Mouse (Mus musculus) kidney, embryonic 16.5 days (tissue): Measurements from ENCODE around the gene Peli2. TPM values are rescaled to one million over a fixed set of nuclear protein-coding genes. Genes with fewer than 3 reads are reported as not detected.

Experiments
- ATAC-seq: fragments of 200-750 bp; cut with Nextera tagmentation; 2 replicates; pipeline ENCODE4 v1.8.0; 2017; ENCODE audit warnings: moderate TSS enrichment; ENCODE audit not compliant: low FRiP score, low TSS enrichment
- H3K27ac ChIP-seq: fragments of 300-500 bp; sonication (generic); 2 replicates; pipeline ENCODE4 v1.5.1; 2014; ENCODE audit warnings: low read length
- H3K27me3 ChIP-seq: fragments of 300-500 bp; sonication (generic); 2 replicates; pipeline ENCODE4 v1.6.1; 2014; ENCODE audit warnings: low read length, control low read depth, mixed read lengths; ENCODE audit not compliant: insufficient read depth
- H3K36me3 ChIP-seq: fragments of 300-500 bp; sonication (generic); 2 replicates; pipeline ENCODE4 v1.6.1; 2014; ENCODE audit warnings: low read length, control low read depth, mixed read lengths; ENCODE audit not compliant: insufficient read depth
- H3K4me1 ChIP-seq: fragments of 300-500 bp; sonication (generic); 2 replicates; pipeline ENCODE4 v1.6.1; 2014; ENCODE audit warnings: low read length, control low read depth, mixed read lengths; ENCODE audit not compliant: insufficient read depth
- H3K4me2 ChIP-seq: fragments of 300-500 bp; sonication (generic); replicated peaks from 2 replicates; pipeline ENCODE4 v1.6.1; 2014; ENCODE audit warnings: low read depth, low read length
- H3K4me3 ChIP-seq: fragments of 300-500 bp; sonication (generic); 2 replicates; pipeline ENCODE4 v1.5.1; 2014; ENCODE audit warnings: mild to moderate bottlenecking, low read length
- H3K9ac ChIP-seq: fragments of 300-500 bp; sonication (generic); replicated peaks from 2 replicates; pipeline ENCODE4 v1.6.1; 2014; ENCODE audit warnings: low read length
- H3K9me3 ChIP-seq: fragments of 300-500 bp; sonication (generic); 2 replicates; pipeline ENCODE4 v1.6.1; 2016; ENCODE audit warnings: low read length, control low read depth
- WGBS: fragments of 180-500 bp; shearing (Covaris S2); extraction: QIAGEN DNeasy Blood & Tissue Kit; methylation state at CpG from one replicate; pipeline ENCODE4 v1.1.7; 2014; 5-methylcytosine and 5-hydroxymethylcytosine counted together
- polyA plus RNA-seq: library from polyadenylated mRNA; unstranded; fragments of >200 nt; fragmentation: Nextera tagmentation; extraction: Ambion mirVana; gene quantifications from 2 replicates; pipeline ENCODE4 v1.2.1, GENCODE M21; 2015

Gene Peli2
- polyA plus RNA-seq, 1 experiment from 2014 or later, result 8.6 TPM

DNA sequence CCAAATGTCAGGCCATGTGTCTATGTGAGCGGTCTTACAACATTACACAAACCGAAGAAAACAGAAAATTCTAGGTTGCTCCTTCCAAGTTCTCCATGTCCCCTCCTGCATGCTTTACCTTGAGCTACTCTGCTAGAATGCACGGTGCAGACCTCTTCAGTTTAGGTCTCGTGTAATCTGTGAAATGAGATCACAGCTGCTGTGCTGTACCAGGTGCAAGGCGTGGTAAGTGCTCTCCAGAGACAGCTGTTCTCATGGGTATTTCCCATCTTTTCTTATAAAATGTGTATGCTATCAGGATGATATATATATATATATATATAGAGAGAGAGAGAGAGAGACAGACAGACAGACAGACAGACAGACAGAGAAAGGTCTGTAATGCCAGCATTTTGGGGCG lies 146.1 kb downstream of the Peli2 start:
- Histone ChIP-seq H3K4me3 (no peak overlapping the region), H3K27me3 (no peaks in the 10 kb centered on the region), H3K27ac (no peak overlapping the region), H3K4me2 (no peak overlapping the region), H3K4me1 (no peaks in the 10 kb centered on the region), H3K9me3 (no peaks in the 10 kb centered on the region), H3K9ac (no peak overlapping the region), H3K36me3 (no peaks in the 10 kb centered on the region)
- ATAC-seq, result no peak
- 79% methylated on average over 6 of the region's 6 CpGs for WGBS

- Histone ChIP-seq H3K9me3 (no peaks in the 10 kb centered on the region), H3K4me1 (no peaks in the 10 kb centered on the region), H3K4me2 (no peak overlapping the region), H3K27ac (no peak overlapping the region), H3K36me3 (no peaks in the 10 kb centered on the region), H3K9ac (no peak overlapping the region), H3K4me3 (no peak overlapping the region), H3K27me3 (no peaks in the 10 kb centered on the region)
- ATAC-seq, result no peak
- WGBS, result 66% methylated on average over 1 of the region's 1 CpGs
Measured at GRCm38 (mm10) chr14:48278291-48278690, 157.7 kb downstream of the Peli2 start.

GRCm38 (mm10) chr14:48286949-48287348 lies 166.3 kb downstream of the Peli2 start:
- Histone ChIP-seq H3K4me1 (no peaks in the 10 kb centered on the region), H3K27ac (no peak overlapping the region)
- WGBS, result 77% methylated on average over 5 of the region's 5 CpGs

GRCm38 (mm10) chr14:48287581-48287980 lies 167.0 kb downstream of the Peli2 start:
- Histone ChIP-seq H3K4me2 (no peak overlapping the region), H3K4me3 (no peak overlapping the region), H3K9ac (no peak overlapping the region), H3K27ac (no peak overlapping the region), H3K36me3 (no peaks in the 10 kb centered on the region), H3K9me3 (no peaks in the 10 kb centered on the region), H3K4me1 (no peaks in the 10 kb centered on the region), H3K27me3 (no peaks in the 10 kb centered on the region)
- ATAC-seq, result no peak
- 80% methylated on average over 4 of the region's 4 CpGs for WGBS

More at GRCm38 (mm10) chr14:48286949-48287348, 166.3 kb downstream of the Peli2 start:
- H3K4me2 ChIP-seq, result no peak overlapping the region
- ATAC-seq, result no peak
- H3K9ac ChIP-seq, result no peak overlapping the region
- H3K9me3 ChIP-seq, result no peaks in the 10 kb centered on the region
- no peaks in the 10 kb centered on the region for H3K36me3 ChIP-seq
- no peaks in the 10 kb centered on the region for H3K27me3 ChIP-seq
- H3K4me3 ChIP-seq, result no peak overlapping the region

DNA sequence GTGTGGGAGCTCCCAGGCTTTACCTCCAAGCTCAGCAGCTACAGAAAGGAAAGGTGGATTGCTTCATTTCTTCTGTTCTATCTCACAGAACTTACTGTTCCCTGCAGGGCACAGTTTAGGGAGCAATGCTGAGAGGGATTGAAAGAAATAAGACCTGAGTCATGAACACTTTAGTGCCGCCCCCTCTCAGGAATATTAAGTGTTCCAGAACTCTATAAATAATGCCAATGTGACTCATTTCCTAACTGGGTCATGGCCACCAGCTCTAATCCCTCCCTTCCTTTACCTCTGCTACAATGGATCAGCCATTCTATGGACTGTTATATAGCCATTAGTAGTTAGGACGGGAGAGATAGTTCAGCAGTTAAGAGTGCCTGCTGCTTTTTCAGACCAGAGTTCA lies 168.0 kb downstream of the Peli2 start:
- 61% methylated on average over 2 of the region's 2 CpGs for WGBS

GRCm38 (mm10) chr14:48289602-48290599 lies 169.3 kb downstream of the Peli2 start:
- no peak for ATAC-seq
- 79% methylated on average over 10 of the region's 10 CpGs for WGBS
- H3K9me3 ChIP-seq, result no peaks in the 10 kb centered on the region

More for the DNA sequence above, 168.0 kb downstream of the Peli2 start:
- ATAC-seq, result no peak
- H3K9ac ChIP-seq, result no peak overlapping the region
- no peaks in the 10 kb centered on the region for H3K27me3 ChIP-seq
- H3K27ac ChIP-seq, result no peak overlapping the region
- H3K4me1 ChIP-seq, result no peaks in the 10 kb centered on the region
- H3K36me3 ChIP-seq, result no peaks in the 10 kb centered on the region
- no peak overlapping the region for H3K4me2 ChIP-seq
- H3K4me3 ChIP-seq, result no peak overlapping the region
- no peaks in the 10 kb centered on the region for H3K9me3 ChIP-seq

GRCm38 (mm10) chr14:48293498-48293897 lies 172.9 kb downstream of the Peli2 start:
- Histone ChIP-seq H3K27me3 (no peaks in the 10 kb centered on the region), H3K36me3 (no peaks in the 10 kb centered on the region), H3K4me3 (no peak overlapping the region), H3K9me3 (no peaks in the 10 kb centered on the region), H3K27ac (no peak overlapping the region), H3K9ac (no peak overlapping the region), H3K4me1 (peaks cover 6% of the 10 kb centered on the region), H3K4me2 (no peak overlapping the region)
- ATAC-seq, result no peak
- 89% methylated on average over 7 of the region's 7 CpGs for WGBS

More at GRCm38 (mm10) chr14:48289602-48290599, 169.3 kb downstream of the Peli2 start:
- Histone ChIP-seq H3K4me1 (no peaks in the 10 kb centered on the region), H3K36me3 (no peaks in the 10 kb centered on the region), H3K4me2 (no peak overlapping the region), H3K27ac (no peak overlapping the region), H3K4me3 (no peak overlapping the region), H3K27me3 (no peaks in the 10 kb centered on the region), H3K9ac (no peak overlapping the region)

DNA sequence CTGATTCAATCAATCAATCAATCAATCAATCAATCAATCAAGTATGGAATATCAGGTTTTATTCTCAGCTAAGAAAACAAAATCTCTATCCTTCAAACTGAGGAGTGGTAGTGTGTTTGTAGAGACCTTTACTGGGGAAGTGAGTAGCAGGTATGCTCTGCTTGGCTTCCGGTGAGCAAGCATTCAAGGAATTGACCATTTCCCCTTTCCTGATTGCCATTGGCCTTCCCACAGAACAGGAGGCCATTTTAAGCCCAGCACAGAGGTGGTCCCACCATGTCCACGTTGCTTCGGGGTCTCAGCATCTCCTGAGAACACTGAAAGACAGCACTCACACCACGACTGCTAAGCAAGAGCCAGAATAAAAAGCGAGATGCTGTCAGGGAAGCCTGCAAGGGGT lies 174.8 kb downstream of the Peli2 start:
- no peak for ATAC-seq
- 0 out of 2 replicates have a peak overlapping the region, but pooled peaks have one; percentile 13 for H3K9ac ChIP-seq
- H3K27ac ChIP-seq, result no peak overlapping the region

DNA sequence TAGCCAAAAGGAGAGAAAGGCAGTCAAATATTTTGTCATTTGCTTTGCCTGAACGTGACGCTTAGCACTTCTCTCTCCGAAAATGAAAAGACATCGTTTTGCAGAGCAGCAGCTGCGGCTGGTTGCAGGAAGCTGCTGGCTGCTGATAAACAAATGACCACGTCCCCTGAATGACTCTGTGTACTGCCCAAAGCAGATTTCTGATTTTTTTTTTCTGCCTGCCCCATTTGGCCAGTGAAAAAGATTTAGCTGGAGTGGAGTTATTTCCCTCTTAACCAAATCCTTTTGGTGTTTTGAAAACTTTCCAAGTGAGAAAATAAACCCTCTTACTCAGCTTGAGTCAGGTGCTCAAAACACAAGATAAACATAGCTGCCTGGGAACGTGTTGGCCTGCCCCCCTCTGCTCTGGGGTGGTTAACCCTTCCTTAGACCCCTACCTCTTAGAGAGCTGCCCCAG lies 175.2 kb downstream of the Peli2 start:
- H3K27ac ChIP-seq, result no peak overlapping the region
- H3K27me3 ChIP-seq, result no peaks in the 10 kb centered on the region
- WGBS, result 7% methylated on average over 7 of the region's 7 CpGs
- no peaks in the 10 kb centered on the region for H3K36me3 ChIP-seq
- ATAC-seq, result no peak
- 0 out of 2 replicates have a peak overlapping the region, but pooled peaks have one; percentile 13 for H3K9ac ChIP-seq
- H3K9me3 ChIP-seq, result no peaks in the 10 kb centered on the region
- peaks cover 6% of the 10 kb centered on the region for H3K4me1 ChIP-seq
- peak overlapping the region; percentile 26; the same call in 1 of the 2 replicates for H3K4me2 ChIP-seq
- no peak overlapping the region for H3K4me3 ChIP-seq

More for the DNA sequence above, 174.8 kb downstream of the Peli2 start:
- Histone ChIP-seq H3K9me3 (no peaks in the 10 kb centered on the region), H3K4me3 (no peak overlapping the region), H3K4me2 (peak overlapping the region; percentile 26; the same call in 1 of the 2 replicates), H3K27me3 (no peaks in the 10 kb centered on the region), H3K36me3 (no peaks in the 10 kb centered on the region), H3K4me1 (peaks cover 6% of the 10 kb centered on the region)
- 40% methylated on average over 5 of the region's 5 CpGs for WGBS

- no peak overlapping the region for H3K4me3 ChIP-seq
- 82% methylated on average over 1 of the region's 1 CpGs for WGBS
- H3K27me3 ChIP-seq, result no peaks in the 10 kb centered on the region
- no peaks in the 10 kb centered on the region for H3K36me3 ChIP-seq
- H3K4me1 ChIP-seq, result peaks cover 6% of the 10 kb centered on the region
- no peak overlapping the region for H3K4me2 ChIP-seq
- H3K9me3 ChIP-seq, result no peaks in the 10 kb centered on the region
- no peak overlapping the region for H3K9ac ChIP-seq
- H3K27ac ChIP-seq, result no peak overlapping the region
- ATAC-seq, result no peak
Measured at GRCm38 (mm10) chr14:48296820-48297219, 176.2 kb downstream of the Peli2 start.
